Mouse (Mus musculus): ENCODE measurements around the gene Rnf169. TPM values are rescaled to one million over a fixed set of nuclear protein-coding genes. Genes with fewer than 3 reads are reported as not detected.
A peak's percentile ranks its signal among the peaks of the same experiment; 100 is the strongest.

The Rnf169 gene
- polyA plus RNA-seq, 1 experiment from 2014 or later: 5.5 TPM

DNA sequence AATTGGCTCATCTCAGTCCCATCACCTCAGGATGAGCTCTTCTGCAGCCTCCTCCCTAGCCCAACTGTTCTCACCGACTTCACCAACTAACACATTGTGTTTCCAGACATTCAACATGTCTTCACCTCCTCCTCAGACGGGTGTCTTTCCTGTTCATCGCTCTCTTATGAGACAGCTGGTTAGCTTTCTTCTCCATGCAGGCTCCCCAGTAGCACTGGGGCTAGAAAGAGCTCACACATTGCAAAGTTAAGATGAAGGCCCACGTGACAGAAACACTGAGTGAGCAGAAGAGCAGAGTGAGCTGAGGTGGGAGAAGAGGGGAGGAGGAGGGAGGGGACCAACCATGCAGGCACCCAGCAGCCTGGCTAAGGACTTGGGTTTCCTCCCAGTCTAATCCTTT is 78.0 kb downstream of the Rnf169 start:
- WGBS: 77% methylated on average over 4 of the region's 4 CpGs
- Histone ChIP-seq H3K4me1 (replicated peaks) (0 out of 2 replicates have a peak, but pooled peaks cover 12% of the 10 kb centered on the region), H3K36me3 (no peaks in the 10 kb centered on the region), H3K27me3 (no peaks in the 10 kb centered on the region), H3K9me3 (no peaks in the 10 kb centered on the region), H3K4me3 (replicated peaks) (no peak overlapping the region), H3K27ac (no peak overlapping the region), H3K9ac (replicated peaks) (no peak overlapping the region), H3K4me2 (replicated peaks) (no peak overlapping the region)
- no peak for ATAC-seq

DNA sequence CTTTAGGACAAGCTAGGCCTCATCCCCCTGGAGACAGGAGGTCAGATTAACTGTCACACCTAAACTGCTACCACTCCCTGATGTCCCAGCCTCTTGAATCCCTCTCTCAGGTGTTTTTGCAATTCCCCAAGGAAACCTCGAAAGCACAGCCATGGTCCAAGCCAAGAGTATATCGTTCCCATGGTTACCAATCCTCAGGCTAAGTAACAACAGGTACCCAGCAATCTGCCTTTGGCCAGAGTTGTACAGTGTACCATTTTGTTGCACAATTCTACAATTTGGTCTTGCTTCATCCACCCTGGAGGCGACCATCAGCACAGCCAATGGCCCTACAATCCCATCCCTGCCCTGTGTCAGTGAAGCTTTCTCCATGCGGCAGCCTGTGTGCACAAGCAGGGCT is 83.3 kb downstream of the Rnf169 start:
- Histone ChIP-seq H3K4me1 (replicated peaks) (peaks cover 38% of the 10 kb centered on the region), H3K4me3 (replicated peaks) (no peak overlapping the region), H3K36me3 (no peaks in the 10 kb centered on the region), H3K9ac (replicated peaks) (no peak overlapping the region), H3K27ac (no peak overlapping the region), H3K4me2 (replicated peaks) (no peak overlapping the region), H3K27me3 (no peaks in the 10 kb centered on the region), H3K9me3 (no peaks in the 10 kb centered on the region)
- WGBS: 85% methylated on average over 4 of the region's 4 CpGs
- no peak for ATAC-seq

DNA sequence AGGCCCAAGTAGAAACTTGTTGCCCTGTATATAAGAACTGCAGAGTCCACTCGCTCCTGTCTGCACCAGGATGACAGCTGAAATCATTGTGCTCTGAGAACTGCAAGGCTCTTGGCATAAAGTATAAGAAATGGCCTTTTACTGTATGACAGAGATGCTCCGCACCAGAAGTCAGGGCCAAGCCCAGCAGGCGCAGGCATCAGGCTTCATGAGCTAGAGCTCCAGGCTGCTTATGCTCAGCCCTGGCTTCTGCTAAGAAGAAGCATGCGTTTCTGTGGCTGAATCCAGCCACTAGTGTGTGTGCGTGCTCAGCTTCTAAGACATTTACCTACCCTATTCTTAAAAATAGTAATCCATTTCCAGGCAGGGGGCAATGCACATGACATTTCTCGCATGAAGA is 85.8 kb downstream of the Rnf169 start:
- H3K9me3 ChIP-seq: no peaks in the 10 kb centered on the region
- H3K9ac ChIP-seq (replicated peaks): no peak overlapping the region
- H3K27me3 ChIP-seq: no peaks in the 10 kb centered on the region
- H3K4me2 ChIP-seq (replicated peaks): no peak overlapping the region
- WGBS: 83% methylated on average over 6 of the region's 6 CpGs
- no peak overlapping the region for H3K4me3 ChIP-seq (replicated peaks)
- no peak overlapping the region for H3K27ac ChIP-seq
- H3K4me1 ChIP-seq (replicated peaks): peaks cover 28% of the 10 kb centered on the region
- no peak for ATAC-seq
- no peaks in the 10 kb centered on the region for H3K36me3 ChIP-seq

DNA sequence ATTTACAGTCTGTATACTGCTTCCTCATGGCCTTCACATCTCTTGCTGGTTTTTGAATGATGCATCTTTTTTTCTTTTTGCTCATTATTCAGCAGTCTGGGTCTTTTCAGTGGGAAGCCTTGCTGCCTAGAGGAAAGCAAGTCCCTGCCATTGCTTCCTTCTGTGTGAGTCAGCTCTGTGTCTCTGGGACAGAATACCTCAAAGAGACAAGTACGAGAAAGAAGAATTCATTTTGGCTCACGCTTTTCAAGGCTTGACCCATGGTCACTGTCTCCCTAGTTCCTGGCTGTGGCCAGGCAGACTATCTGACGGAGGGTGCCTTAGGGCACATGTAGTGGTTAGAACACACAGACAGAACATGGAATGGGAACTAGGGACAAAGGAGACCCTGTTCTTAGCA is 86.3 kb downstream of the Rnf169 start:
- Histone ChIP-seq H3K27me3 (no peaks in the 10 kb centered on the region), H3K4me3 (replicated peaks) (no peak overlapping the region), H3K4me1 (replicated peaks) (peaks cover 32% of the 10 kb centered on the region), H3K27ac (no peak overlapping the region; the same call in 1 of the 2 replicates), H3K36me3 (no peaks in the 10 kb centered on the region), H3K4me2 (replicated peaks) (no peak overlapping the region), H3K9ac (replicated peaks) (no peak overlapping the region), H3K9me3 (no peaks in the 10 kb centered on the region)
- no peak for ATAC-seq
- WGBS: 76% methylated on average over 3 of the region's 3 CpGs

DNA sequence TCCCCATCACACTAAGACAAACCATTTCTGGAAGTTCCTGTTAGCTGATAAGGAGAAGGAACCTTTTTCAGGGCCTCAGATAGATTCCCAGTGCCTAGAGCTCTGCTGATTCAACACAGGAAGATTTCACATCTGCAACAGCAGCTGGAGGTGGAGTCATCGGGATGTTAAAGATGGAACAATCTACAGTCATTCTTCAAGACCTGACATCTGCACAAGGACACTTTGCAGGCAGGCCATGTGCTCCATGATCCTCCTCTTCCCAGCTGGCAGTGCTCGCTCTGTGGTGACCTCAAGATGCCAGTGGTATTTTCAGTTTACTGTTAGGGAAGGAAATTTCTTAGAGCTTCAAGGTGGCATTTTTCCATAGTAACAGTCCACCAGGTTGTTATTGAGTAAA is 87.9 kb downstream of the Rnf169 start:
- Histone ChIP-seq H3K27ac (no peak overlapping the region), H3K36me3 (no peaks in the 10 kb centered on the region), H3K4me3 (replicated peaks) (no peak overlapping the region), H3K9ac (replicated peaks) (no peak overlapping the region), H3K4me1 (replicated peaks) (peaks cover 32% of the 10 kb centered on the region), H3K9me3 (no peaks in the 10 kb centered on the region), H3K27me3 (no peaks in the 10 kb centered on the region), H3K4me2 (replicated peaks) (no peak overlapping the region)
- 89% methylated on average over 2 of the region's 2 CpGs for WGBS
- ATAC-seq: no peak

DNA sequence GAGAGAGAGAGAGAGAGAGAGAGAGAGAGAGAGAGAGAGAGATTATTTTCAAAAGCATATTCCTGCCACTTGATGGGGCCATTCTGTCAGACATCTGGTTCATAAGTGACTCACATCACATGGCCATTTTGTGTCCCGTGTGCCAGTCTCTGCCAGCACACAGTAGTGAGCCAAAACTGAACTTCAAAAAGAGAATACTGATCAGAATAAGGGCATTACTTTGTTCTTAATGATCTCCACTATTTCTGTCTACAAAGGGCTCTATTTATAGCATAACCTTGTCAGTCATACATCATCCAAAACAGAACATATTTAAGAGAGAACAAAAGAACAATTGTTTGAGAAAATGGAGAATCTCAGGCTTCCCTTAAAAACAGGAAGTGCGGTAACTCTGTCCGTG is 88.8 kb downstream of the Rnf169 start:
- H3K27me3 ChIP-seq: no peaks in the 10 kb centered on the region
- 85% methylated on average over 3 of the region's 3 CpGs for WGBS
- H3K9me3 ChIP-seq: no peaks in the 10 kb centered on the region
- H3K4me3 ChIP-seq (replicated peaks): no peak overlapping the region
- ATAC-seq: no peak
- no peak overlapping the region for H3K4me2 ChIP-seq (replicated peaks)
- no peak overlapping the region for H3K27ac ChIP-seq
- H3K4me1 ChIP-seq (replicated peaks): peaks cover 32% of the 10 kb centered on the region
- H3K9ac ChIP-seq (replicated peaks): no peak overlapping the region
- H3K36me3 ChIP-seq: no peaks in the 10 kb centered on the region

DNA sequence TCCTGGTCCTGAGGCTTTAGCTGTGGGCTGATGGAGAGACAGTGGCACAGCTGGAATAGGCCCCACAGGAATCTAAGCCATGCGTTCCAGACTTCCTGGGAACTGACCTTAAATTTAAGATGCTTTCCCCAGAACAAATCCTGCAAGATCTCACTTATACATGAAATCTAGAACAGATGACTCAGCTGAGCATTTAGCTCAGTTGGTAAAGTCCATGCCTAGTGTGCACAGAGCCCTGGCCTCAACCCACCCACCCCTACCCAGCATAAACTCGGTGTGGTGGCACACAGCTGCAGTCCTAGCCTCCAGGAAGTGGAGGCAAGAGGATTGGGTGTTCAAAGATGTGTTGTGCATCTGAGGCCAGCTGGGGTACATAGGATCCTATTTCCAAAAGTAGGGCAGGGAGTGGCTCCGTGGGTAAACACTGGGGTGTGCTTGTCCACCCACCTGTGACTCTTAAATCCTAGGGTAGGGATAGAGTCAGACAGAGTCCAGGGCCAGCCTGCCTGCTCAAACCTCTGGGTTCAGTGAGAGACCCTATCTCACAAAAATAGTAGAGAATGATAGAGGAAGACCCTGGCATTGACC is 90.0 kb downstream of the Rnf169 start:
- Histone ChIP-seq H3K36me3 (no peaks in the 10 kb centered on the region), H3K9ac (replicated peaks) (no peak overlapping the region), H3K4me1 (replicated peaks) (peaks cover 32% of the 10 kb centered on the region), H3K27me3 (no peaks in the 10 kb centered on the region), H3K4me2 (replicated peaks) (no peak overlapping the region), H3K4me3 (replicated peaks) (no peak overlapping the region), H3K9me3 (no peaks in the 10 kb centered on the region), H3K27ac (no peak overlapping the region)
- 78% methylated on average over 3 of the region's 3 CpGs for WGBS
- no peak for ATAC-seq

DNA sequence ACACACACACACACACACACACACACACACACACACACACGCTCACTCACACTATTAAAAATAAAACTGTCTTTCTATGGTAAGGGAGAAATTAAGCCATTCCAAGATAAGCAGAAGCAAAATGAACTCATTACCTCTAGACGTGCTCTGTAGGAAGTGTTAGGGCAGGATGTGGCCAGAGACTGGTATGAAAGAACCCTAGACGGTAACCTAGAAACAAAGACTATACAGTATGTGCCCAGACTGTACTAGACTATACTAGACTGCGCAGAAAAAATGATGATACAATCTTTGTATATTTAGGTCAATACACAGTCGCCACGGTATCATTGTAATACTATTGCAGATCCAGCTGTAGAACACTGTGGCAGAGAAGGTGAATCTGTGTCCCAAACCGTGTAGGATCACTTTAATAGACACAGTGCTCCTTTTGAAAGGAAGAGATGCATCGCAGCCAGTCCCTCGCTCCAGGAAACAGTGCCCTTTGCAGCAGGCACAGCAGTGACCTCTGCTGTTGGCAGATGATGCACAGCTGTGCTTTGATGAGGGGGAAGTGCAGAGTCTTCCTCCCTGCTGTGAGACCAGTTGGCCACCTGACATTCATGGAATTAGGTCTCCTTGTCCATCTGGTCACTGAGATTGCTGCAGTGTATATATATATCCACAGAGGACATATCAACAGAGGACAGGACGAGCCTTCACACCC is 90.9 kb downstream of the Rnf169 start:
- H3K4me1 ChIP-seq (replicated peaks): peaks cover 27% of the 10 kb centered on the region
- H3K27me3 ChIP-seq: no peaks in the 10 kb centered on the region
- 47% methylated on average over 10 of the region's 10 CpGs for WGBS
- peak overlapping the region; percentile 19; the same call in 1 of the 2 replicates for H3K27ac ChIP-seq
- peak; percentile 55; the same call in 1 of the 2 replicates for ATAC-seq
- no peak overlapping the region for H3K9ac ChIP-seq (replicated peaks)
- H3K4me2 ChIP-seq (replicated peaks): no peak overlapping the region
- H3K9me3 ChIP-seq: no peaks in the 10 kb centered on the region
- H3K36me3 ChIP-seq: no peaks in the 10 kb centered on the region
- H3K4me3 ChIP-seq (replicated peaks): no peak overlapping the region

DNA sequence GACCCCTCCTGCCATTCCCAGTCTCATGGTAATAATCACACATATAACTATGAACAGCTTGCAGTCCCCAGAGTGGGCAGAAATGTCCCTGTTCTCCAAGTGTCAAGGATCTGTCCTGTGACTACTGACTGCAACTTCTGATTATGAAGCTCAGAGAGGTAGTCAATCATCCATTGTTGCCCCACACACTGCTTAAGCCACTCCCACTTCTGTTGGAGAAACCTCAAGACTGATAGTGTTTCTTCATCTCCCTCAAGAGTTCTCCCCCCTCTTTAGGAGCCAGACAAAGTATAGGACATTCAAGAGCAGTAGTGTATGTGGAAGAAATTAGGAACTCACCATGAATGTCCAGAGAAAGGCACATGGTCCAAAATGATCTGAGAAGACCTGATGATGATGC is 92.5 kb downstream of the Rnf169 start:
- no peaks in the 10 kb centered on the region for H3K27me3 ChIP-seq
- H3K4me2 ChIP-seq (replicated peaks): no peak overlapping the region
- no peaks in the 10 kb centered on the region for H3K9me3 ChIP-seq
- H3K4me1 ChIP-seq (replicated peaks): peaks cover 18% of the 10 kb centered on the region
- H3K9ac ChIP-seq (replicated peaks): no peak overlapping the region
- no peak overlapping the region for H3K4me3 ChIP-seq (replicated peaks)
- ATAC-seq: no peak
- H3K36me3 ChIP-seq: no peaks in the 10 kb centered on the region
- H3K27ac ChIP-seq: no peak overlapping the region

DNA sequence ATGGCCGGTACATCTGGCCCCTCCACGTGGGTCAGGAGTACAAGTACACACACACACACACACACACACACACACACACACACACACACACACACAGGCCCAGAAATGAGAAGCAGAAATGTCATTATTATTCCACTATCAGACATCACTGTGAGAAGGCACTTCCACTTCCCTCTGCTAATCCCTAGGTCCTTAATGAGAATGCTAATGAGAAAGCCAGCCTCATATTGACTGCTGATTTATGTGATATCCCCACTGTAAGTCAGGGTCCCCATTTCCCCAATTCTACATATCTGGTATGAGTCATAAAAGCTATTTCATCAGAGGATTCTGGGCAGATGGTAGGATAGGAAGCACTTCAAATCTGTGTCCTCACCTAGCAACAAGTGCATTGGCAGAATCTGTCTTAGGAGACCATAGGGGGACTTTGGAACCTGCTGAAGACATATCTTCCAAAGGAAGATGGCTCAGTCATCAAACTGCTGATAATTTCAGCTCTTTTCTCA is 93.0 kb downstream of the Rnf169 start:
- peaks cover 18% of the 10 kb centered on the region for H3K4me1 ChIP-seq (replicated peaks)
- no peak overlapping the region for H3K4me3 ChIP-seq (replicated peaks)
- no peaks in the 10 kb centered on the region for H3K9me3 ChIP-seq
- 72% methylated on average over 2 of the region's 2 CpGs for WGBS
- no peak overlapping the region for H3K9ac ChIP-seq (replicated peaks)
- no peak overlapping the region for H3K27ac ChIP-seq
- H3K27me3 ChIP-seq: no peaks in the 10 kb centered on the region
- no peaks in the 10 kb centered on the region for H3K36me3 ChIP-seq
- H3K4me2 ChIP-seq (replicated peaks): no peak overlapping the region
- no peak for ATAC-seq

DNA sequence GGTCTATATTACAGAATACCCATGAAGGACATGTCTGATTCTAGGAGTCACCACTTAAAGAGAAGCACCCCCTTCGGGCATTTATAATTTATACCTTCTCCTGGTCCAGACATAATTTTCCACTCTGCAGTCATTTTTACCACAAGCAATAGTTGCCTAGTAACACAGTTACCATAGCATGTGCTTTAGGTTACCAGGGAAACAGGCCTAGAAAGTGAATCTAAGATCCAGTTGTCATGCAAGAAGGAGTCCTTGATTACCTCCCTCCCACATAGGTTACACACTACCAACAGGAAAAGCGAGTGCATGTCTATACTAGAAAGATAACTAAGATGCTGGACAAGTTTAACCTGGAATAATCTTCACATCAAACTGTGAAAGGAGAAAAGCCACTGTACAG is 102.0 kb downstream of the Rnf169 start:
- H3K36me3 ChIP-seq: no peaks in the 10 kb centered on the region
- H3K4me1 ChIP-seq (replicated peaks): peaks cover 5% of the 10 kb centered on the region; the same call in 1 of the 2 replicates
- no peak overlapping the region for H3K9ac ChIP-seq (replicated peaks)
- H3K4me2 ChIP-seq (replicated peaks): no peak overlapping the region
- H3K27ac ChIP-seq: no peak overlapping the region
- H3K9me3 ChIP-seq: no peaks in the 10 kb centered on the region
- ATAC-seq: no peak
- H3K4me3 ChIP-seq (replicated peaks): no peak overlapping the region
- no peaks in the 10 kb centered on the region for H3K27me3 ChIP-seq
- WGBS: 69% methylated on average over 2 of the region's 2 CpGs

DNA sequence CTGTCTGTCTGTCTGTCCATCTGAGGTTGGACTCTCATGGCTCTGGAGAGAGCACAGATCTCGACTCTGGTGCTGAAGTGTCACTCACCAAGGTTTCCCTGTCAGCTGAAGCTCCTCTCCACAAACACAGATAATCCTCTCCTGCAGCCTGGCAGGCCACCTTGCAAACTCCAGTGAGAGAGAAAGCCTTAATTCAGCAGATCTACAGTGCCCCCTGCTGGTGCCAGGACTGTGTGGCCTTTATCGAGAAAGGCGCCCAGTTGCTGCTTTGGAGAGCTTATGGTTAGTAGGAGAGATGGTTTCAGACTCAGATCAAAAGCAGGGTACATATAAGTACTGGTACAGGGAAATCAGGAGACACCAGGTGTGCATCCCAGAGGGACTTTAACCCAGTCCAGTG is 103.9 kb downstream of the Rnf169 start:
- Histone ChIP-seq H3K9ac (replicated peaks) (no peak overlapping the region), H3K4me2 (replicated peaks) (no peak overlapping the region), H3K4me1 (replicated peaks) (peaks cover 5% of the 10 kb centered on the region; the same call in 1 of the 2 replicates), H3K27ac (no peak overlapping the region), H3K36me3 (no peaks in the 10 kb centered on the region), H3K27me3 (no peaks in the 10 kb centered on the region), H3K9me3 (no peaks in the 10 kb centered on the region), H3K4me3 (replicated peaks) (no peak overlapping the region)
- under 1% methylated on average over 3 of the region's 3 CpGs for WGBS
- ATAC-seq: peak; percentile 77
